8 mouse cellular contexts compared by ENCODE assay signal in the genomic region with DNA sequence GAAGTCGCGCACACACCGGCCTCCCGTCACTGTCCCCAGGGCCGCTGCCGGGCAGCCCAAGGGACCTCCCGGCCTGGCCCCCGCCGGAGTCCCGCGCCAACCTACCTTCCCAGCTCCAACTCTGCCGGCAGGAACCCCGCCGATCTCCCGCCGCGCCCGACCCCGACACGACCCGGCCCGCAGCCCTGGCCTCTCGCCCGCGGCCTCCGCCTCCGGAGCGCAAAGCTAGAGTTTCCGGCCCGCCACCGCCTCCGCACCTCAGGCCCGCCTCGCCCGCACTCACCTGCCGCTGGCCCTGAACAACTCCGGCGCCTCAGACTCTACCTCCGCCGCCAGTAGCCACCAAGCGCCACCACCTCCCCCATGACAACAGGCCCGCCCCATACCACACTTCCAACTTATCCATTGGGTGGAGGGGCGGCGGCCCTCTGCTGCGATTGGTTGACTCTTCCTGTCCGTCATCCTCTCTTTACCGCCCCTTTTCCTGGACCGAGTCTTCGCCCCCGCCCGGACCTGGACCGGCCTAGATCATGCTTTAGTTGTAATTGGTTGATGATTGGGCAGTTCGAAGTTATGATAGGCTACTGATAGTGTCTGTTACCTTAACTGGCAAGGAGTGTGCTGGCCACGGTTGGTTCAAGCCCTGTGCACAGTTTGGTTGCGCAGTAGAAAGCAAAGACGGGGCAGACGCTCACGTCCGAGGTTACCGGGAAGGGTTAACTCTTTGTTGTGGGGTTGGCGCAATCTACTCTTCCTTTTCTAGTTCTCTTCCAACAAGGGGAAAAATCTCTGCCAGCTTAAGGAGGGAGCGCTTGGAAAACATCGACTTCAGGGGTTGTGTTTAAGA. TPM values are rescaled to one million over a fixed set of nuclear protein-coding genes. Genes with fewer than 3 reads are reported as not detected.
DNase-seq lines count a peak whose midpoint lies in the region; ATAC-seq and TF ChIP-seq lines count a peak whose summit lies in the region.

A gene (minus strand): TSS at position 400 of the 847 bp plus-strand sequence.

- H3K27ac ChIP-seq in forebrain, embryonic 16.5 days (ENCODE audit: low read length), result peak within 1 kb of the TSS; percentile 80
- peak within 1 kb of the TSS; percentile 88 for H3K27ac ChIP-seq in layer of hippocampus, adult 2 months
- H3K27ac ChIP-seq in lung, embryonic 14.5 days (ENCODE audit: low read depth), result peak within 1 kb of the TSS; percentile 93
- peak within 1 kb of the TSS; percentile 88 for H3K27ac ChIP-seq in olfactory bulb, adult 2 months (ENCODE audit: insufficient read depth, low read depth, low read length)
- H3K27ac ChIP-seq in thymus, adult 2 months (ENCODE audit: control insufficient read depth, insufficient read depth, low read length), result no peak within 1 kb of the TSS

- no peaks in the 10 kb centered on the region for H3K27me3 ChIP-seq in G1E (ENCODE audit: insufficient read depth, low read length)
- no peaks in the 10 kb centered on the region for H3K27me3 ChIP-seq in forebrain, embryonic 16.5 days (replicated peaks; ENCODE audit: control insufficient read depth, insufficient read depth, low read length)
- H3K27me3 ChIP-seq in lung, embryonic 14.5 days (ENCODE audit: insufficient read depth, low read length), result no peaks in the 10 kb centered on the region
- H3K27me3 ChIP-seq in thymus, adult 2 months (ENCODE audit: control insufficient read depth, insufficient read depth, low read length), result no peaks in the 10 kb centered on the region

- peak within 1 kb of the TSS; percentile 86 for H3K9ac ChIP-seq in forebrain, embryonic 16.5 days (replicated peaks; ENCODE audit: low read depth, low read length)
- peak within 1 kb of the TSS; percentile 88 for H3K9ac ChIP-seq in lung, embryonic 14.5 days

- intact Hi-C loops in heart, postnatal 36 days (cut with DNase I), result loop anchor here (2.0 kb wide), 1 partner anchor 29 kb away; a partner anchor contains a TSS

- TF ChIP-seq POLR2A in olfactory bulb, adult 2 months (IDR thresholded peaks at IDR 0.05; ENCODE audit: insufficient read depth, low read depth, low read length), result peak; percentile 68
- TF ChIP-seq POLR2A in thymus, adult 2 months (IDR thresholded peaks at IDR 0.05; ENCODE audit: control insufficient read depth, extremely low read depth, insufficient read depth, low read length, poor library complexity), result peak; percentile 83

- DNase-seq in G1E (ENCODE audit: low spot score), result peak; percentile 100
- DNase-seq in cerebellum, adult 18-20 months, result peak; percentile 98 to 99
- peak; percentile 95 to 97 for DNase-seq in heart, postnatal 36 days
- DNase-seq in layer of hippocampus, adult 2 months (ENCODE audit: low spot score in 2 of 2), result peak; percentile 98 to 99
- peak; percentile 98 for DNase-seq in lung, embryonic 14.5 days
- peak; percentile 97 for DNase-seq in thymus, adult 2 months

- H3K9me3 ChIP-seq in G1E (replicated peaks), result no peaks in the 10 kb centered on the region
- no peaks in the 10 kb centered on the region for H3K9me3 ChIP-seq in forebrain, embryonic 16.5 days (ENCODE audit: control insufficient read depth, low read length)
- H3K9me3 ChIP-seq in lung, embryonic 14.5 days (ENCODE audit: low read depth, low read length), result no peaks in the 10 kb centered on the region

- under 1% methylated on average over 63 of the region's 63 CpGs for WGBS in forebrain, embryonic 16.5 days
- WGBS in lung, embryonic 14.5 days, result under 1% methylated on average over 62 of the region's 63 CpGs
- WGBS in olfactory bulb, adult 2 months, result under 1% methylated on average over 63 of the region's 63 CpGs
- WGBS in thymus, adult 2 months, result under 1% methylated on average over 63 of the region's 63 CpGs

- peak within 1 kb of the TSS; percentile 93 for H3K4me2 ChIP-seq in forebrain, embryonic 16.5 days (ENCODE audit: low read length)
- H3K4me2 ChIP-seq in lung, embryonic 14.5 days, result peak within 1 kb of the TSS; percentile 86

- peak within 1 kb of the TSS; percentile 82 for H3K4me3 ChIP-seq in G1E (ENCODE audit: low read depth, low read length)
- peak within 1 kb of the TSS; percentile 84 for H3K4me3 ChIP-seq in forebrain, embryonic 16.5 days (replicated peaks; ENCODE audit: low read length)
- H3K4me3 ChIP-seq in layer of hippocampus, adult 2 months, result peak within 1 kb of the TSS; percentile 86
- H3K4me3 ChIP-seq in lung, embryonic 14.5 days (ENCODE audit: low read depth, low read length), result peak within 1 kb of the TSS; percentile 96
- H3K4me3 ChIP-seq in olfactory bulb, adult 2 months (ENCODE audit: insufficient read depth, low read depth, low read length), result peak within 1 kb of the TSS; percentile 98
- peak within 1 kb of the TSS; percentile 80 for H3K4me3 ChIP-seq in thymus, adult 2 months (ENCODE audit: control insufficient read depth, insufficient read depth, low read length)

- TF ChIP-seq CTCF in G1E (IDR thresholded peaks at IDR 0.05; ENCODE audit: low read depth, low read length), result no peak
- no peak for TF ChIP-seq CTCF in layer of hippocampus, adult 2 months (conservative IDR thresholded peaks at IDR 0.05)
- no peak for TF ChIP-seq CTCF in lung, embryonic 14.5 days (IDR thresholded peaks at IDR 0.05; ENCODE audit: low read depth)
- no peak for TF ChIP-seq CTCF in olfactory bulb, adult 2 months (IDR thresholded peaks at IDR 0.05; ENCODE audit: insufficient read depth, low read depth, low read length)
- no peak for TF ChIP-seq CTCF in thymus, adult 2 months (IDR thresholded peaks at IDR 0.05; ENCODE audit: borderline replicate concordance, control insufficient read depth, extremely low read depth, insufficient read depth, low read length, poor library complexity)

- H3K36me3 ChIP-seq in G1E (replicated peaks), result peaks cover 9% of the 10 kb centered on the region
- H3K36me3 ChIP-seq in forebrain, embryonic 16.5 days (ENCODE audit: control insufficient read depth, insufficient read depth), result no peaks in the 10 kb centered on the region
- H3K36me3 ChIP-seq in lung, embryonic 14.5 days (ENCODE audit: insufficient read depth), result no peaks in the 10 kb centered on the region
- no peaks in the 10 kb centered on the region for H3K36me3 ChIP-seq in thymus, adult 2 months (ENCODE audit: control insufficient read depth, insufficient read depth, low read length)

- peaks cover 34% of the 10 kb centered on the region for H3K4me1 ChIP-seq in G1E (ENCODE audit: insufficient read depth, low read depth, low read length)
- peaks cover 14% of the 10 kb centered on the region for H3K4me1 ChIP-seq in forebrain, embryonic 16.5 days (replicated peaks; ENCODE audit: control insufficient read depth, insufficient read depth, low read length)
- H3K4me1 ChIP-seq in lung, embryonic 14.5 days (ENCODE audit: insufficient read depth), result peaks cover 11% of the 10 kb centered on the region
- H3K4me1 ChIP-seq in olfactory bulb, adult 2 months (ENCODE audit: control insufficient read depth, insufficient read depth, low read length), result peaks cover 9% of the 10 kb centered on the region; the same call in 1 of the 2 replicates
- peaks cover 5% of the 10 kb centered on the region for H3K4me1 ChIP-seq in thymus, adult 2 months (replicated peaks; ENCODE audit: control insufficient read depth, insufficient read depth, low read length)

- ATAC-seq in G1E (ENCODE audit: extremely low read depth, insufficient number of reproducible peaks, low FRiP score, poor library complexity, severe bottlenecking), result peak; percentile 99
- peak; percentile 99 for ATAC-seq in forebrain, embryonic 16.5 days
- peak; percentile 100 for ATAC-seq in lung, embryonic 14.5 days (ENCODE audit: insufficient read depth)

RNA-seq across cellular contexts. Expression of the gene that starts here (rescaled TPM):
- 50.2 and 65.8 TPM in 2 replicates for total RNA-seq in G1E (2014; fragmentation: Nextera tagmentation)
- 52.8 and 58.1 TPM in 2 replicates for total RNA-seq in G1E (2017)
- polyA plus RNA-seq in G1E (2012), result 34.4 and 40.1 TPM in 2 replicates
- polyA plus RNA-seq in forebrain, embryonic 16.5 days (2015; fragmentation: Nextera tagmentation; extraction: Ambion mirVana), result 16.3 and 19.2 TPM in 2 replicates
- total RNA-seq in heart, postnatal 36 days (2021), result 10 to 100 TPM; 31.4 to 36.3 TPM
- total RNA-seq in layer of hippocampus, adult 2 months (2021), result 10 to 100 TPM; 26.7 to 38.7 TPM
- 36.0 and 38.3 TPM in 2 replicates for polyA plus RNA-seq in lung, embryonic 14.5 days (2014; fragmentation: Nextera tagmentation; extraction: Ambion mirVana)
- polyA plus RNA-seq in olfactory bulb, adult 2 months (2012; ENCODE audit: insufficient read depth, insufficient read length, low replicate concordance, missing spikeins), result not detected in 2 replicates
- 42.0 and 44.4 TPM in 2 replicates for polyA plus RNA-seq in thymus, adult 2 months (2012; rRNA removed)
